Mouse (Mus musculus) embryonic facial prominence, embryonic 15.5 days (tissue): Measurements from ENCODE around the gene Mcur1. TPM values are rescaled to one million over a fixed set of nuclear protein-coding genes. Genes with fewer than 3 reads are reported as not detected.

ENCODE experiments used
- ATAC-seq: fragments of 200-750 bp; cut with Nextera tagmentation; 2 replicates; pipeline ENCODE4 v1.8.0; 2017; ENCODE audit warnings: low read depth, moderate TSS enrichment; ENCODE audit not compliant: insufficient number of reproducible peaks, low FRiP score, low TSS enrichment
- H3K27ac ChIP-seq: fragments of 300-500 bp; sonication (generic); replicated peaks from 2 replicates; pipeline ENCODE4 v1.5.1; 2015; ENCODE audit warnings: mild to moderate bottlenecking, inconsistent platforms
- H3K27me3 ChIP-seq: fragments of 300-500 bp; sonication (generic); 2 replicates; pipeline ENCODE4 v1.6.1; 2015; ENCODE audit warnings: inconsistent platforms
- H3K36me3 ChIP-seq: fragments of 300-500 bp; sonication (generic); 2 replicates; pipeline ENCODE4 v1.6.1; 2015; ENCODE audit warnings: mild to moderate bottlenecking, inconsistent platforms
- H3K4me1 ChIP-seq: fragments of 300-500 bp; sonication (generic); 2 replicates; pipeline ENCODE4 v1.6.1; 2015; ENCODE audit warnings: inconsistent platforms
- H3K4me2 ChIP-seq: fragments of 300-500 bp; sonication (generic); replicated peaks from 2 replicates; pipeline ENCODE4 v1.6.1; 2015; ENCODE audit warnings: mild to moderate bottlenecking, inconsistent platforms
- H3K4me3 ChIP-seq: fragments of 300-500 bp; sonication (generic); replicated peaks from 2 replicates; pipeline ENCODE4 v1.5.1; 2015; ENCODE audit warnings: mild to moderate bottlenecking, inconsistent platforms
- H3K9ac ChIP-seq: fragments of 300-500 bp; sonication (generic); 2 replicates; pipeline ENCODE4 v1.6.1; 2015; ENCODE audit warnings: inconsistent platforms
- H3K9me3 ChIP-seq: fragments of 300-500 bp; sonication (generic); replicated peaks from 2 replicates; pipeline ENCODE4 v1.6.1; 2016; ENCODE audit warnings: inconsistent platforms
- WGBS: fragments of 180-500 bp; shearing (Covaris S2); methylation state at CpG from one replicate; pipeline ENCODE4 v1.1.7; 2015; 5-methylcytosine and 5-hydroxymethylcytosine counted together
- polyA plus RNA-seq: library from polyadenylated mRNA; unstranded; fragments of >200 nt; fragmentation: Nextera tagmentation; extraction: Ambion mirVana; gene quantifications from 2 replicates; pipeline ENCODE4 v1.2.1, GENCODE M21; 2015

Mcur1 gene
- 14.1 and 14.4 TPM in 2 replicates for polyA plus RNA-seq

DNA sequence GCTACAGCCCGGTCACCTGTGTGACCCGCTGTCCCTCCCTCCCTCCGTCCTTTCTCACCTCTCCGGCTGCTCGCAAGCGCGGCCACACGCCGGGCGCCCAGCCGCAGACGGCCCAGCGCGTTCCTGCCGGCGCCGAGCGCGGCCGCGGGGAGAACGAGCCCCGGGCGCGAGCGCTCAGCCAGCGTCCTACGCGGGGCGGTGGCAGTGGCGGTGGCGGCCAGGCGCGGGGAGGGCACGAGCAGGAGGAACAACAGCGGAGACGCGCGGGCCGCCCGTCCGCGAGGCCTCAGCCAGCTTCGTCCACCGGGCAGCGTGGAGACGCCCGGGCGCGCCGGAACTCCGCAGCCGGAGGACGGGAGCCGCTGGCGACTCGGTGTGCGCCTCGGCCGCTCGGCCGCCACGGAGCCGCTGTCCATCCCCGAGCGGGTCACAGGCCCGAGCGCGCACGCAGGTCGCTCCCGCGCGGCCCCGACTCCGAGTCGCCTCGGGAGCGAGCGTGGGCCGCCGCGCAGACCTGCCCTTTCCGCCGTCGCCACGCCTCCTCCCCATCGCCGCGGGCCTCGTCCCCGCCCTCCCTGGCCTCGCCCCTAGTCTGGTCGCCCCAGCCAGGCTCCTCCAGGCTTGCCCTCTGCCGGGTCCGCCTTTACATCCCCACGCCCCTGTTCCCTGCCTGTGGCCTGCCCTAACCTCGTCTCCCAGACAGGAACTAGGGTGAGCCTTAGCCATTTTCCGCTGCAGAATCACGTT is at the start of gene Mcur1:
Gene Mcur1 (minus strand): TSS at position 481 of the 747 bp plus-strand sequence.
- Histone ChIP-seq H3K27ac (peak within 1 kb of the TSS; percentile 85), H3K9ac (peak within 1 kb of the TSS; percentile 66), H3K27me3 (no peaks in the 10 kb centered on the region), H3K9me3 (no peaks in the 10 kb centered on the region), H3K4me3 (peak within 1 kb of the TSS; percentile 80), H3K36me3 (no peaks in the 10 kb centered on the region), H3K4me1 (peaks cover 22% of the 10 kb centered on the region), H3K4me2 (peak within 1 kb of the TSS; percentile 91)
- WGBS: under 1% methylated on average over 98 of the region's 100 CpGs
- ATAC-seq: peak; percentile 95

DNA sequence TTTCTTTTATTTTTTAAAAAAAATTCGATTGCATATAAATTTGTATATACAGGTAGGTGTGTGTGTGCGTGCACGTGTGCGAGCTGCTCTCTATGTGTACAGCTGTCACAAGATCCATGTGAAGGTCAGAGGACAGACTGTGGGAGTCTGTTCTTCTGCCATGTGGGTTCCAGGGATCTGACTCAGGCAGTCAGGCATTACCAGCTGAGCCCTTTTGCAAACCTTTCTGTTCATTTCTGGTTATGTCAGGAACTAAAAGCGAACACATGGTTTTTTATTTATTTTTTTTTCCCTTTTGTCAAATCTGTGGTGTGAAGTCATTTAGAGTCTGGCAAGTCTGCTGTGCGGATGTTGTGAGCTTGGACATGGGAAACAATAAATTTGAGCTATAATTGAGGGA is 48.9 kb upstream of the Mcur1 start:
- WGBS: 69% methylated on average over 6 of the region's 6 CpGs
- ATAC-seq: no peak
- no peak overlapping the region for H3K27ac ChIP-seq
- no peak overlapping the region for H3K4me2 ChIP-seq
- H3K4me1 ChIP-seq: no peaks in the 10 kb centered on the region
- no peaks in the 10 kb centered on the region for H3K36me3 ChIP-seq
- no peaks in the 10 kb centered on the region for H3K9me3 ChIP-seq
- no peaks in the 10 kb centered on the region for H3K27me3 ChIP-seq
- H3K9ac ChIP-seq: no peak overlapping the region
- no peak overlapping the region for H3K4me3 ChIP-seq

DNA sequence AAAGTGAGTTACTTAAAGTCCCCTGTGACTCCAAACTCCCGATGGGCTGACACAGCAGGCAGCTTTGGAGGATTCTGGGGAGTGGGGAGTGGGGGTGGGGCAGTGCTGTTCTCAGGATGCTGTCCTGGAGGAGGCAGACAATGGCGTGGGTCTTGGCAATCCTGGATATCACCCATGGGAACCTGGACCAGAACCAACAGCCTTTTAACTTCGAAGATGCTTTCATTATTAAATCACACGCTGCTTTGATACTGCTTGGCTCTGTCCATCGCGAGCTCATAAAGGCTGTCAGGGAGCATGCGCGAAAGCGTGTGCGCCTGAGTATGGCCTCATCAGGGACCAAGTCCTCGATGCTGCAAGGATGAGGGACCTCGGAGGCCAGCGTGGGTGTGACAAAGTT is 43.1 kb upstream of the Mcur1 start:
- H3K27me3 ChIP-seq: no peaks in the 10 kb centered on the region
- no peak overlapping the region for H3K4me3 ChIP-seq
- no peak overlapping the region for H3K9ac ChIP-seq
- WGBS: 64% methylated on average over 13 of the region's 13 CpGs
- no peaks in the 10 kb centered on the region for H3K4me1 ChIP-seq
- no peak overlapping the region for H3K27ac ChIP-seq
- H3K4me2 ChIP-seq: no peak overlapping the region
- 0 out of 2 replicates have a peak, but pooled peaks have one; percentile 51 for ATAC-seq
- no peaks in the 10 kb centered on the region for H3K36me3 ChIP-seq
- H3K9me3 ChIP-seq: no peaks in the 10 kb centered on the region

DNA sequence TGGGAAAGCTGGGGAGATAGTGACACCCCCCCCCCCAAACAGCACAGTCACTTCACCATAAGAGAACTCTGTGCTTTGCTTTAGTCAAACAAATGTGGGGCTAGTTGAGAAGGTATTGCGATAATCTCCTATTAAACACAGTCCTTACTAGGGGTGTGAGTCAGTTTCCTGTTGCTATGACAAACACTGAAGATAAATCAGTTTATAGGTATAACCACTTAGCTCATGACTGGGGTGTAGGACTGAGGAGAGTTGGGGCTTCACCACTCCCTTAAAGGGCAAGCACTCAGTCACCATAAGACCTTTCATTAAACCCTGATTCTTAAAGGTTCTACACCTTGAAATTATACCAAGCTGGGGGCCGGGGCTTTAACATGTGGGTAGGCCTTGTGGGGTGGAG is 42.4 kb upstream of the Mcur1 start:
- H3K9me3 ChIP-seq: no peaks in the 10 kb centered on the region
- H3K4me2 ChIP-seq: no peak overlapping the region
- H3K9ac ChIP-seq: no peak overlapping the region
- no peaks in the 10 kb centered on the region for H3K4me1 ChIP-seq
- no peak overlapping the region for H3K4me3 ChIP-seq
- H3K27me3 ChIP-seq: no peaks in the 10 kb centered on the region
- ATAC-seq: no peak
- no peaks in the 10 kb centered on the region for H3K36me3 ChIP-seq
- WGBS: 91% methylated on average over 2 of the region's 2 CpGs
- no peak overlapping the region for H3K27ac ChIP-seq

DNA sequence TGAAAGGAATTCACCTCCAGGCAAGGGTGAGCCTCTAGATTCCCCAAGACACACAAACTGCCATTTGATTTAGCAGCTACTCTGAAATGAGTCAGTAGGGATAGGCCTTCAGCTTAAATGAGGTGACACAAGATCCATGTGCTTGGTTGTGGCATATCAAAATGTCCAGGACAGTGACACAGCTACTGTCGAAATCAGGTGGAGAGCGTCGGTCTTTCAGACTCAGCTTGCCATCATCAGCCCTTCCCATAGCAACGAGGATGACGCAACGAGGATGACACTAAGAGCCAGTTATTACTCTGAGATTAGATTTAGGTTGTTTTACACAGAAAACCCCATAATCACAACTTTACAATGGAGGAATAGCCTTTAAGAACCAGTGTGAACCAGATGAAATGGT is 41.0 kb upstream of the Mcur1 start:
- no peaks in the 10 kb centered on the region for H3K9me3 ChIP-seq
- H3K27me3 ChIP-seq: no peaks in the 10 kb centered on the region
- no peaks in the 10 kb centered on the region for H3K4me1 ChIP-seq
- H3K4me2 ChIP-seq: no peak overlapping the region
- WGBS: 88% methylated on average over 6 of the region's 6 CpGs
- ATAC-seq: no peak
- no peak overlapping the region for H3K4me3 ChIP-seq
- H3K9ac ChIP-seq: no peak overlapping the region
- H3K36me3 ChIP-seq: no peaks in the 10 kb centered on the region
- H3K27ac ChIP-seq: no peak overlapping the region

DNA sequence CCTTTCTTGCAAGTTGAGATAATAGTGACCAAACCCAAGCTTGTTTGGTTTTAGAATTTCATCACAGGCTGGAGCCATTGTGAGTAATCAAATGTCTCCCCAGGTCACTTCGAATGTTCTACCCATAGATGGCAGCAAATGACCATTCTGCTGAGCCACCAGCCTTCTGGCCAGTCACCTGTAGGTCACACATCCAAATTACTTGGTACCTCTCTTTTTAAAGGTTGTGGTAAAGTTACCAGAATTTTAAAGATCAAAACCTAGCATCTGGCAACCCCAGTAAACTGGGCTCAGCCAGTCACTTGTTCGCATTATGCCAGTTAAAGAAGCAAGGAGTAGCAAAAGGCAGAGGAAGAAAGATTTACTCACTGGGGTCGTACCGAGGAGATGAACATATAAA is 35.9 kb upstream of the Mcur1 start:
- no peak overlapping the region for H3K9ac ChIP-seq
- no peaks in the 10 kb centered on the region for H3K9me3 ChIP-seq

DNA sequence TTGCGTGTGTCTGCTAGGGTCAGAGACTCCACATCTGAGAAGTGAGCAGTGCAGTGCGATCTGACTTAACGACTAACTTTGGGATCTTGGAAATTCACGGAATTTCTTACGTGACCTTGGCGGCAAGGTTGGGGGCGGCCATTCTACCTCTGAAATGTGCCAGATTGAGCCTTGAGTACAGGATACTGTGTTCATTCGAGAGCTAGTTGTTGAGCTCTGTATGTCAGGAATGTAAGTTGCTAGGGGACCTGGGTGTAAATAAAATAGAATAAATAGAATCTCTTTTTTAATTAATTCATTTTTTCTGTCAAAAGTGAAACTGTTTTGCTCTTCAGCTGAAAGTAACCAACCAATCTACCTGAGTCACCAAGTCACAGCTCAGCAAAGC is 32.7 kb upstream of the Mcur1 start:
- H3K4me2 ChIP-seq: no peak overlapping the region
- H3K4me1 ChIP-seq: peaks cover 11% of the 10 kb centered on the region; the same call in 1 of the 2 replicates
- no peaks in the 10 kb centered on the region for H3K9me3 ChIP-seq
- WGBS: 60% methylated on average over 8 of the region's 8 CpGs
- H3K36me3 ChIP-seq: no peaks in the 10 kb centered on the region
- no peak overlapping the region for H3K27ac ChIP-seq
- H3K27me3 ChIP-seq: 0 out of 2 replicates have a peak, but pooled peaks cover 5% of the 10 kb centered on the region
- no peak overlapping the region for H3K9ac ChIP-seq
- H3K4me3 ChIP-seq: no peak overlapping the region
- no peak for ATAC-seq

More for the DNA sequence above, 35.9 kb upstream of the Mcur1 start:
- H3K4me2 ChIP-seq: no peak overlapping the region
- no peak for ATAC-seq
- H3K36me3 ChIP-seq: no peaks in the 10 kb centered on the region
- no peaks in the 10 kb centered on the region for H3K4me1 ChIP-seq
- H3K27ac ChIP-seq: no peak overlapping the region
- H3K27me3 ChIP-seq: 0 out of 2 replicates have a peak, but pooled peaks cover 5% of the 10 kb centered on the region
- H3K4me3 ChIP-seq: no peak overlapping the region
- 58% methylated on average over 4 of the region's 4 CpGs for WGBS

DNA sequence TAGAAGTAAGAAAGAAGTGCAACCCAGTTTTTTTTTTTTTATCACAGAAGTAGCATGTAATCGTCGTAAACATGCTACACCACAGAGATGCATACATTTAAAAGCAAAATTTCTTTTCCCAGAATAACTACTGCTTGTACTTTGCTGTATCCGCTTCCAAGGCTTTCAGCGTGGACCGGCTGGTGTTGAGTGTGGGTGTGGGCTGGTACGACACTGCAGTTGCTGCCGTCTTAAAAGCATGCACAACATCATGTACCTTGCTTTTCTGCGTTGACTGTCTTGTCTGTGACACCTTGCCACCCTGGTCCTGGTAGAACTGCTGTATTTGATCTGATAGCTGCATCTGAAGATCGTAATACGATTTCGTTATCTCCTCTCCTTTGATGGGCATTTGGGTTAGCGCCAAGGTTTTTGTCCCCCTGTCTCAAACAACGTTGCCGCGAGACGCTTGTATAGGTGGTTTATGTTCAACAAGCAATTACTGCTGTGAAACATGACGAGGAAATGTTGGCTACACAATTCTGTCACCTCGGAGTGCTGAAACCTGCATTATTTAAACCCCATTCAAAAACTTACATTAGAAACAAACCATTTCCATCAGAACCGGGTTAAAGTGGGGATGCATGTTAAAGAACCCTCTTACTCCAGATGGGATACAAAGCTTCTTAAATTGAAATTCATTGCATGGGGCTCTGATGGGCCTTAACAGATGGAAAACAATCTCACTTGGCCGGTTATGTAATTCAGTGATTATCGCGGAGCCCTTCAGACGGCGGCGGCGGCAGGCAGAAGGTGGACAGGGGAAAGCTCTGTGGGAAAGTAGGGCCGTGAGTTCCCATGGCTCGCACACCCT is 32.1 kb upstream of the Mcur1 start:
- H3K27ac ChIP-seq: no peak overlapping the region
- peaks cover 11% of the 10 kb centered on the region; the same call in 1 of the 2 replicates for H3K4me1 ChIP-seq
- 67% methylated on average over 28 of the region's 28 CpGs for WGBS
- H3K4me2 ChIP-seq: no peak overlapping the region
- ATAC-seq: no peak
- H3K27me3 ChIP-seq: 0 out of 2 replicates have a peak, but pooled peaks cover 5% of the 10 kb centered on the region
- no peaks in the 10 kb centered on the region for H3K9me3 ChIP-seq
- H3K9ac ChIP-seq: no peak overlapping the region
- no peak overlapping the region for H3K4me3 ChIP-seq
- no peaks in the 10 kb centered on the region for H3K36me3 ChIP-seq

DNA sequence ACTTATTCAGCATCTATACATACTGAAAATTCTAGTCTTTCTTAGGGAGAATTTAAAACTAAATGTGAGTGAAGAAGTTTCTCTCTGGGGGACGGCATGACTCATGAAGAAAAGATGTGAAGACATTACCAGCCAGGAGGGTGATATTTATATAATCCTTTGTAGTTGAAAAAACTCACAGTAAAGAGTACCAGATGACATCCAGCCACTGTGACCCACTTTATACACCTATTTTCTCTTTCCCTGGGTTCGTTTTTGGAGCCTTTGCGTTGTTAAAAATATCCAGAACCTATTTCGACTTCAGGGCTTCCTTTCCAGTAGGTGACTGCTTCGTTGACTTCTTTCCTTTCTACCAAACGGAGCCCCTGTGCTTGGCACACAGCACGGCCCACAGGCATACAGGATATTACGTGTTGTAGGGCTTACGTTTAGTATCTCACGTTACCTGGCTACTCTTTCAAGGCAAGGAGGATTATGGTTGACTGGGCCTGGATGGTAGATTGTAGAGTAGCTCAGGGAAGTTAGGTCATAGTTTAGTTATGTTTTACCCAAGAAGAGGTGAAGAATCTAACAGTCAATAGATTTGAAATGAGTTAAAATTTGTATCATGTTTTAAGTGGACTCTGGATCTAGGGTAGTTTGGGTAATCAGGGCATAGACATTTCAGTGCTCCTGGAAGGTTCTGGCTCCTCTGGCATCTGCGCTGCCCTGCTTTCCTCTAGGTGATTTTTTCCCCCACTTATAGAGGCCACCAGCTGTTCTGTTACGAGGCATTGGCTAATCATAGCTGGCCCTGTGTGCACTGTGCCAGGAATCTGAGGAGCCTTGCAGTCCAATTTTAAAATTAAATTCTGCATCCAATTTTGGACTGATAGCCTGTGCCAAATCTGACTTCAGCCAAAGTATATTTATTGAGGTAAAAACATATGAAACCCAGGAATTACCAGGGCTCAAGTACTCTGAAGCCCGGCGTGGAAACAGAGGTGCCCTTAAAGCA is 28.2 kb upstream of the Mcur1 start:
- Histone ChIP-seq H3K4me3 (no peak overlapping the region), H3K9ac (no peak overlapping the region), H3K4me2 (no peak overlapping the region), H3K27me3 (0 out of 2 replicates have a peak, but pooled peaks cover 5% of the 10 kb centered on the region), H3K9me3 (no peaks in the 10 kb centered on the region), H3K36me3 (no peaks in the 10 kb centered on the region), H3K27ac (peak overlapping the region; percentile 82), H3K4me1 (peaks cover 15% of the 10 kb centered on the region; the same call in 1 of the 2 replicates)
- peak; percentile 83; the same call in 1 of the 2 replicates for ATAC-seq
- WGBS: 41% methylated on average over 14 of the region's 14 CpGs

DNA sequence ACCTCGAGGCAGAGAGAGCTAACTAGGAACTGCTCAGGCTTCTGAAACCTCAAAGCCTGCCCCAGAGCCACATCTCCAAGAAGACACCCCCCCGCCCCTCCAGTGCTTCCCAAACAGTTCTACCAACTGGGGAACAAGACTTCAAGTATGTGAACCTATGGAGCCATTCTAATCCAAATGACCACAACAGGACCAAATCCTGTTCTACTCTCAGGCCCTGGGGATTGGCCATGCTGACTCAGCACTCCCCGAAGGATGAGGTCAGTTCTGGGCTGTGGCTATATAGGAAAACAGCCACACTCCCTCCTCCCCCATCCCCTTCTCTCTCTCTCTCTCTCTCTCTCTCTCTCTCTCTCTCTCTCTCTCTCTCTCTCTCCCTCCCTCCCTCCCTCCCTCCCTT is 27.0 kb upstream of the Mcur1 start:
- H3K27ac ChIP-seq: no peak overlapping the region
- ATAC-seq: no peak

More for the DNA sequence above, 27.0 kb upstream of the Mcur1 start:
- 86% methylated on average over 3 of the region's 3 CpGs for WGBS
- H3K9me3 ChIP-seq: no peaks in the 10 kb centered on the region
- H3K4me3 ChIP-seq: no peak overlapping the region
- no peak overlapping the region for H3K4me2 ChIP-seq
- no peaks in the 10 kb centered on the region for H3K36me3 ChIP-seq
- H3K4me1 ChIP-seq: peaks cover 20% of the 10 kb centered on the region; the same call in 1 of the 2 replicates
- H3K27me3 ChIP-seq: 0 out of 2 replicates have a peak, but pooled peaks cover 3% of the 10 kb centered on the region
- H3K9ac ChIP-seq: no peak overlapping the region
